Mouse (Mus musculus): ENCODE data around the gene Masp2. TPM values are rescaled to one million over a fixed set of nuclear protein-coding genes. Genes with fewer than 3 reads are reported as not detected.

The Masp2 gene
- polyA plus RNA-seq, 1 experiment from 2014 or later: 0.44 TPM

GRCm38 (mm10) chr4:148625756-148626622, 23.6 kb downstream of the Masp2 start:
- H3K4me2 ChIP-seq (ENCODE audit: low read depth, low read length): peak overlapping the region; percentile 70
- peak; percentile 71 for ATAC-seq (ENCODE audit: low read depth)
- no peaks in the 10 kb centered on the region for H3K27me3 ChIP-seq (ENCODE audit: control insufficient read depth, insufficient read depth, low read depth, low read length)
- H3K9me3 ChIP-seq (ENCODE audit: control insufficient read depth, low read length): no peaks in the 10 kb centered on the region
- H3K9ac ChIP-seq (ENCODE audit: low read length): peak overlapping the region; percentile 99
- peaks cover 35% of the 10 kb centered on the region for H3K36me3 ChIP-seq (ENCODE audit: control insufficient read depth, insufficient read depth, low read length)
- under 1% methylated on average over 57 of the region's 57 CpGs for WGBS
- H3K4me3 ChIP-seq (ENCODE audit: low read length): peak overlapping the region; percentile 97
- peaks cover 22% of the 10 kb centered on the region for H3K4me1 ChIP-seq (replicated peaks; ENCODE audit: control insufficient read depth, insufficient read depth, low read length)
- peak overlapping the region; percentile 91 for H3K27ac ChIP-seq (ENCODE audit: low read length)

- H3K9me3 ChIP-seq (ENCODE audit: control insufficient read depth, low read length): no peaks in the 10 kb centered on the region
- WGBS: under 1% methylated on average over 51 of the region's 51 CpGs
- peak within 1 kb of the TSS; percentile 97 for H3K4me3 ChIP-seq (ENCODE audit: low read length)
- H3K27me3 ChIP-seq (ENCODE audit: control insufficient read depth, insufficient read depth, low read depth, low read length): no peaks in the 10 kb centered on the region
- peak within 1 kb of the TSS; percentile 91 for H3K27ac ChIP-seq (ENCODE audit: low read length)
- peaks cover 28% of the 10 kb centered on the region for H3K36me3 ChIP-seq (ENCODE audit: control insufficient read depth, insufficient read depth, low read length)
- H3K4me1 ChIP-seq (replicated peaks; ENCODE audit: control insufficient read depth, insufficient read depth, low read length): peaks cover 16% of the 10 kb centered on the region
- H3K4me2 ChIP-seq (ENCODE audit: low read depth, low read length): peak within 1 kb of the TSS; percentile 70
- H3K9ac ChIP-seq (ENCODE audit: low read length): peak within 1 kb of the TSS; percentile 99
- ATAC-seq (ENCODE audit: low read depth): peak; percentile 96
Observed at GRCm38 (mm10) chr4:148626623-148627185, 24.4 kb downstream of the Masp2 start, which contains the start of gene Tardbp. Gene Tardbp, minus strand, starts transcription at chr4:148627019.

- ATAC-seq (ENCODE audit: low read depth): peak; percentile 1
- no peak overlapping the region for H3K27ac ChIP-seq (ENCODE audit: low read length)
Observed at GRCm38 (mm10) chr4:148627246-148627645, 24.9 kb downstream of the Masp2 start.

GRCm38 (mm10) chr4:148632013-148632692, 29.8 kb downstream of the Masp2 start:
- Histone ChIP-seq H3K27me3 (ENCODE audit: control insufficient read depth, insufficient read depth, low read depth, low read length) (no peaks in the 10 kb centered on the region), H3K9ac (ENCODE audit: low read length) (no peak overlapping the region), H3K4me2 (ENCODE audit: low read depth, low read length) (no peak overlapping the region), H3K27ac (ENCODE audit: low read length) (peak overlapping the region; percentile 72), H3K9me3 (ENCODE audit: control insufficient read depth, low read length) (no peaks in the 10 kb centered on the region), H3K36me3 (ENCODE audit: control insufficient read depth, insufficient read depth, low read length) (no peaks in the 10 kb centered on the region), H3K4me1 (replicated peaks; ENCODE audit: control insufficient read depth, insufficient read depth, low read length) (no peaks in the 10 kb centered on the region; the same call in 1 of the 2 replicates), H3K4me3 (ENCODE audit: low read length) (no peak overlapping the region)
- WGBS: 41% methylated on average over 3 of the region's 3 CpGs
- ATAC-seq (ENCODE audit: low read depth): peak; percentile 83

More at GRCm38 (mm10) chr4:148627246-148627645, 24.9 kb downstream of the Masp2 start:
- H3K27me3 ChIP-seq (ENCODE audit: control insufficient read depth, insufficient read depth, low read depth, low read length): no peaks in the 10 kb centered on the region
- peaks cover 14% of the 10 kb centered on the region for H3K4me1 ChIP-seq (replicated peaks; ENCODE audit: control insufficient read depth, insufficient read depth, low read length)
- peak overlapping the region; percentile 99 for H3K9ac ChIP-seq (ENCODE audit: low read length)
- H3K4me2 ChIP-seq (ENCODE audit: low read depth, low read length): peak overlapping the region; percentile 39
- H3K9me3 ChIP-seq (ENCODE audit: control insufficient read depth, low read length): no peaks in the 10 kb centered on the region
- WGBS: 59% methylated on average over 3 of the region's 3 CpGs
- H3K36me3 ChIP-seq (ENCODE audit: control insufficient read depth, insufficient read depth, low read length): peaks cover 26% of the 10 kb centered on the region
- H3K4me3 ChIP-seq (ENCODE audit: low read length): peak overlapping the region; percentile 97

- no peaks in the 10 kb centered on the region for H3K27me3 ChIP-seq (ENCODE audit: control insufficient read depth, insufficient read depth, low read depth, low read length)
- no peaks in the 10 kb centered on the region for H3K9me3 ChIP-seq (ENCODE audit: control insufficient read depth, low read length)
- ATAC-seq (ENCODE audit: low read depth): no peak
- H3K27ac ChIP-seq (ENCODE audit: low read length): peak overlapping the region; percentile 37; the same call in 1 of the 2 replicates
- H3K4me1 ChIP-seq (replicated peaks; ENCODE audit: control insufficient read depth, insufficient read depth, low read length): no peaks in the 10 kb centered on the region; the same call in 1 of the 2 replicates
- no peaks in the 10 kb centered on the region for H3K36me3 ChIP-seq (ENCODE audit: control insufficient read depth, insufficient read depth, low read length)
- H3K4me3 ChIP-seq (ENCODE audit: low read length): no peak overlapping the region
- H3K9ac ChIP-seq (ENCODE audit: low read length): no peak overlapping the region
- H3K4me2 ChIP-seq (ENCODE audit: low read depth, low read length): no peak overlapping the region
- 60% methylated on average over 2 of the region's 2 CpGs for WGBS
Observed at GRCm38 (mm10) chr4:148633395-148634061, 31.2 kb downstream of the Masp2 start.

GRCm38 (mm10) chr4:148635309-148635708, 33.0 kb downstream of the Masp2 start:
- Histone ChIP-seq H3K4me3 (ENCODE audit: low read length) (no peak overlapping the region), H3K27me3 (ENCODE audit: control insufficient read depth, insufficient read depth, low read depth, low read length) (no peaks in the 10 kb centered on the region), H3K9ac (ENCODE audit: low read length) (no peak overlapping the region), H3K27ac (ENCODE audit: low read length) (no peak overlapping the region), H3K36me3 (ENCODE audit: control insufficient read depth, insufficient read depth, low read length) (no peaks in the 10 kb centered on the region), H3K4me2 (ENCODE audit: low read depth, low read length) (no peak overlapping the region), H3K9me3 (ENCODE audit: control insufficient read depth, low read length) (no peaks in the 10 kb centered on the region), H3K4me1 (replicated peaks; ENCODE audit: control insufficient read depth, insufficient read depth, low read length) (no peaks in the 10 kb centered on the region; the same call in 1 of the 2 replicates)
- 61% methylated on average over 2 of the region's 2 CpGs for WGBS
- no peak for ATAC-seq (ENCODE audit: low read depth)

- H3K9me3 ChIP-seq (ENCODE audit: control insufficient read depth, low read length): no peaks in the 10 kb centered on the region
- H3K27me3 ChIP-seq (ENCODE audit: control insufficient read depth, insufficient read depth, low read depth, low read length): no peaks in the 10 kb centered on the region
- no peak overlapping the region for H3K4me3 ChIP-seq (ENCODE audit: low read length)
- WGBS: 38% methylated on average over 9 of the region's 9 CpGs
- no peaks in the 10 kb centered on the region for H3K36me3 ChIP-seq (ENCODE audit: control insufficient read depth, insufficient read depth, low read length)
- H3K4me1 ChIP-seq (replicated peaks; ENCODE audit: control insufficient read depth, insufficient read depth, low read length): no peaks in the 10 kb centered on the region; the same call in 1 of the 2 replicates
- 0 out of 2 replicates have a peak, but pooled peaks have one; percentile 57 for ATAC-seq (ENCODE audit: low read depth)
- no peak overlapping the region for H3K27ac ChIP-seq (ENCODE audit: low read length)
- H3K4me2 ChIP-seq (ENCODE audit: low read depth, low read length): 0 out of 2 replicates have a peak overlapping the region, but pooled peaks have one; percentile 12
- no peak overlapping the region for H3K9ac ChIP-seq (ENCODE audit: low read length)
Observed at GRCm38 (mm10) chr4:148638302-148638701, 35.9 kb downstream of the Masp2 start.

- Histone ChIP-seq H3K4me3 (ENCODE audit: low read length) (no peak overlapping the region), H3K27ac (ENCODE audit: low read length) (no peak overlapping the region), H3K4me1 (replicated peaks; ENCODE audit: control insufficient read depth, insufficient read depth, low read length) (peaks cover 4% of the 10 kb centered on the region), H3K9me3 (ENCODE audit: control insufficient read depth, low read length) (no peaks in the 10 kb centered on the region), H3K36me3 (ENCODE audit: control insufficient read depth, insufficient read depth, low read length) (no peaks in the 10 kb centered on the region), H3K9ac (ENCODE audit: low read length) (no peak overlapping the region), H3K4me2 (ENCODE audit: low read depth, low read length) (no peak overlapping the region), H3K27me3 (ENCODE audit: control insufficient read depth, insufficient read depth, low read depth, low read length) (no peaks in the 10 kb centered on the region)
- WGBS: 84% methylated on average over 2 of the region's 2 CpGs
- ATAC-seq (ENCODE audit: low read depth): no peak
Observed at GRCm38 (mm10) chr4:148639455-148639854, 37.1 kb downstream of the Masp2 start.

Measured in lung, embryonic 16.5 days (tissue).